Mouse (Mus musculus): ENCODE data around the gene Cenpa. TPM values are rescaled to one million over a fixed set of nuclear protein-coding genes. Genes with fewer than 3 reads are reported as not detected.
A peak's percentile ranks its signal among the peaks of the same experiment; 100 is the strongest.

Cenpa gene
- polyA plus RNA-seq, 1 experiment from 2014 or later, result 439 TPM

DNA sequence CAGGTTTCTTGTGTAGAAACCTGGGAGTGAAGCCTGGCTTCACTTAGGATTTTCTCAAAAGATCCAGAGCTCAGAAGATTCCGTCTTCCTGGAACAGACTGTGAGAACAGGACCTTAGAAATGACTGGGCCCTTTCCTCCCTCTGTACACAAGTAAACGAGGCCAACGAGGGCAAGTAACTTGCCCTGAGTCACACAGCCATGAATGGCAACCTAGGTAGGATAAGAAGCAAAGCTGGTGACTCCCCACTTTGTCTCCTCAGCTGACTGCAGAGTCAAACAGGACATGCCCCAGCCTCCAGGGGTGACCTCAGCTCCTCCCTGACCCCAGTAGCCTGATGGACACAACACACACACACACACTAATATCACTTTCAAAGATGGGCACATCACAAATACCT lies 41.2 kb upstream of the Cenpa start:
- WGBS, result 71% methylated on average over 3 of the region's 3 CpGs
- Histone ChIP-seq H3K27me3 (ENCODE audit: poor library complexity, severe bottlenecking) (peaks cover 53% of the 10 kb centered on the region), H3K27ac (no peak overlapping the region), H3K36me3 (replicated peaks) (no peaks in the 10 kb centered on the region), H3K9me3 (no peaks in the 10 kb centered on the region), H3K4me3 (no peak overlapping the region), H3K4me1 (peaks cover 22% of the 10 kb centered on the region)
- DNase-seq (ENCODE audit: extremely low spot score, low spot score), result no peak

- no peak overlapping the region for H3K4me3 ChIP-seq
- WGBS, result 88% methylated on average over 8 of the region's 8 CpGs
- DNase-seq (ENCODE audit: extremely low spot score, low spot score), result no peak
These were observed 40.1 kb upstream of the Cenpa start for GRCm38 (mm10) chr5:30626331-30627105.

DNA sequence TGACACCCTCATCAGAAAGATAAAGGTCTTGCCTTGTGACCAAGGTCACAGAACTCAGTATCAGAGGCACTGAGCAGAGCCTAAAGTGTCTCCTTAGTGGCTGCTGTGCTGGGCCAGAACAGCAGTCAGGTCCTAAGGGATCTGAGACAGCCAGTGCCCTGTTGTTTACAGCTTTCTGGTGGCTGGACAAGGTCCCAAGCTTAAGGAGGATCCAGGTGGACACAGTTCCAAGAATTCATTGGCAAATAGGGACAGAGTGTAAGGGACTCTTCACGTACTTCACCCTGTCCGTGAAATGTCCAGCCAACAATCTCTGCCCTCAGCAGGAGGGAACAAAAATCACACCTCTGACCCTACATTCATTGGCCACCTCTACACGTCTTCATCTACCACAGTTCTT lies 38.1 kb upstream of the Cenpa start:
- no peaks in the 10 kb centered on the region for H3K36me3 ChIP-seq (replicated peaks)
- no peaks in the 10 kb centered on the region for H3K9me3 ChIP-seq
- H3K27ac ChIP-seq, result no peak overlapping the region
- WGBS, result 81% methylated on average over 3 of the region's 3 CpGs
- H3K27me3 ChIP-seq (ENCODE audit: poor library complexity, severe bottlenecking), result peaks cover 28% of the 10 kb centered on the region
- no peak overlapping the region for H3K4me3 ChIP-seq
- peaks cover 5% of the 10 kb centered on the region; the same call in 1 of the 2 replicates for H3K4me1 ChIP-seq
- no peak for DNase-seq (ENCODE audit: extremely low spot score, low spot score)

More at GRCm38 (mm10) chr5:30626331-30627105, 40.1 kb upstream of the Cenpa start:
- Histone ChIP-seq H3K9me3 (no peaks in the 10 kb centered on the region), H3K4me1 (peaks cover 22% of the 10 kb centered on the region), H3K27me3 (ENCODE audit: poor library complexity, severe bottlenecking) (peaks cover 48% of the 10 kb centered on the region), H3K27ac (no peak overlapping the region), H3K36me3 (replicated peaks) (no peaks in the 10 kb centered on the region)

DNA sequence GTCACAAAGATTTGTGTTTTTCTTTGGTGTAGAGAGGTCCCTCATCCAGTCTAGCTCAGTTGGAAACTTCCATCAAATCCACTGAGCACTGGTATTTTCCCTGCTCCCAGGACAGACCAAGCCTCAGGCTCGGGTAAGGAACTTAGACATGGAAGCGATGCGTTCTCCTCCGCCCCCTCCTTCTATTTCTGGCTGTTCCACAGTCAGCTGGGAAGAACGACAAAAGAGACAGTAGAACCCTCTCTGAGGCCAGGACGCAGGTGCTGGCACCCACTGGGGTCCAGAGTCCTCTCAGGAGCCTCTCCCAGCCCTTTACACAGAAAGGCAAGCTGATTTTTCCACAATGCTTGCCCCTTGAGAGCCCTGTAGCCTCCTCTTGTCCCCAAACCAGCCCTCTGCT lies 36.2 kb upstream of the Cenpa start:
- H3K27me3 ChIP-seq (ENCODE audit: poor library complexity, severe bottlenecking), result peaks cover 9% of the 10 kb centered on the region
- no peaks in the 10 kb centered on the region for H3K9me3 ChIP-seq
- 85% methylated on average over 6 of the region's 6 CpGs for WGBS
- no peak overlapping the region for H3K27ac ChIP-seq
- no peaks in the 10 kb centered on the region for H3K4me1 ChIP-seq
- H3K36me3 ChIP-seq (replicated peaks), result no peaks in the 10 kb centered on the region
- H3K4me3 ChIP-seq, result no peak overlapping the region
- no peak for DNase-seq (ENCODE audit: extremely low spot score, low spot score)

GRCm38 (mm10) chr5:30632134-30632533 lies 34.4 kb upstream of the Cenpa start:
- 70% methylated on average over 1 of the region's 1 CpGs for WGBS
- no peaks in the 10 kb centered on the region for H3K4me1 ChIP-seq
- H3K27me3 ChIP-seq (ENCODE audit: poor library complexity, severe bottlenecking), result 0 out of 2 replicates have a peak, but pooled peaks cover 7% of the 10 kb centered on the region
- H3K9me3 ChIP-seq, result no peaks in the 10 kb centered on the region
- no peak for DNase-seq (ENCODE audit: extremely low spot score, low spot score)
- H3K27ac ChIP-seq, result no peak overlapping the region
- H3K4me3 ChIP-seq, result no peak overlapping the region
- H3K36me3 ChIP-seq (replicated peaks), result no peaks in the 10 kb centered on the region

DNA sequence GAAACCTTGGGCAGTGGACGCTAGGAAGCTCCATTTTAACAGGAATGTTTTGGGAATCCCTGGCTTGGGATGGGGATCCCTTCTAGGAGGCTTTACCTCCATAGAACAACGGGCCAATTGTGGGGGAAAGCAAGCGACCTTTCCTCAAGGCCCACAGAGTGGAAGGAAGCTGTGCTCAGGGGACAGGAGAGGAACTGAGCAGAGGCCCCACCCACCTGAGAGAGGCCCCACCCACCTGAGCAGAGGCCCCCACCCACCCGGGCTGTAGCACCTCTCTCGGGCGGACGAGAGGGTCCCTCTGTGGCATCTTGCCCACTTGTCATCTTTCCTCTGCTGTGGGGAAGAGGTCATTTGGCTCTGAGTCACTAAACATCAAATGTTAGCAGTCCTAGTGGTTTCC lies 29.6 kb upstream of the Cenpa start:
- WGBS, result 62% methylated on average over 7 of the region's 7 CpGs
- DNase-seq (ENCODE audit: extremely low spot score, low spot score), result no peak
- no peaks in the 10 kb centered on the region for H3K36me3 ChIP-seq (replicated peaks)

GRCm38 (mm10) chr5:30638041-30638440 lies 28.5 kb upstream of the Cenpa start:
- no peaks in the 10 kb centered on the region for H3K36me3 ChIP-seq (replicated peaks)
- H3K27ac ChIP-seq, result no peak overlapping the region
- H3K4me3 ChIP-seq, result no peak overlapping the region
- no peaks in the 10 kb centered on the region for H3K4me1 ChIP-seq
- H3K27me3 ChIP-seq (ENCODE audit: poor library complexity, severe bottlenecking), result no peaks in the 10 kb centered on the region
- H3K9me3 ChIP-seq, result no peaks in the 10 kb centered on the region
- 4% methylated on average over 6 of the region's 6 CpGs for WGBS
- peak; percentile 72 for DNase-seq (ENCODE audit: extremely low spot score, low spot score)

More for the DNA sequence above, 29.6 kb upstream of the Cenpa start:
- no peak overlapping the region for H3K27ac ChIP-seq
- no peaks in the 10 kb centered on the region for H3K27me3 ChIP-seq (ENCODE audit: poor library complexity, severe bottlenecking)
- no peaks in the 10 kb centered on the region for H3K9me3 ChIP-seq
- H3K4me3 ChIP-seq, result no peak overlapping the region
- no peaks in the 10 kb centered on the region for H3K4me1 ChIP-seq

DNA sequence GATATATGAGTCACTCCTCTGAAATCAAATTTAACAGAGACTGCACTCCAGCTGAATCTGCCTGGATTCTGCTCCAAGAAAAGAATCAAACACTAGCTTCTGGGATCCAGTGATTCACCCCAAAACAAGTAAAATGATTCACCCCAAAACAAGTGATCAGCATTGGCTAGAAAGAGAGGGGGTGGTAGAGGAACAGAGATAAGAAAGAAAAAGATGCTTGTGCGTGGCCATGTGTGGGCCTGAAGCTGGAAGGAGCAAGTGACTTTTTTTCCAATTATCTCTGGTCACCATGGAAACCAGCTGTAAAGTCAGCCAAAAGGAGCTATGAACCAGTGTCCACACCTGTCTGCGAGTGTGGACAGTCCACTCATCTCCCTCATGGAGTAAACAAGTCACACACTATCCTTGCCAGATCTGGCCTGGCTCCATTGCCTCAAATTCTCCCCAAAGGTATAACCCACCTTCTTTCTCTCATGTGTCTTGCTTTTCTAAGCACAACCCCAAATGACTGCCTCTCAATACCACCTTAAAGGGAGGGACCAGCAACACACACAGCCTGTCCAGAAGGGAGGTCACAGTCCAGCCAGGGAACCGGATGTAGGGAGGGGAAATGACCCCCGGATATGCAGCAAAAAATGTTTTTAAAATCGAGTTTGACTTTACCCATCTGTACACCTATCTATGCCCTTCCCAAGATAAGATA lies 22.9 kb upstream of the Cenpa start:
- Histone ChIP-seq H3K27me3 (ENCODE audit: poor library complexity, severe bottlenecking) (no peaks in the 10 kb centered on the region), H3K9me3 (no peaks in the 10 kb centered on the region), H3K4me3 (no peak overlapping the region), H3K27ac (no peak overlapping the region), H3K4me1 (peaks cover 14% of the 10 kb centered on the region), H3K36me3 (replicated peaks) (no peaks in the 10 kb centered on the region)
- DNase-seq (ENCODE audit: extremely low spot score, low spot score), result no peak
- 79% methylated on average over 5 of the region's 5 CpGs for WGBS

GRCm38 (mm10) chr5:30646036-30646435 lies 20.5 kb upstream of the Cenpa start:
- H3K36me3 ChIP-seq (replicated peaks), result no peaks in the 10 kb centered on the region
- no peak overlapping the region for H3K27ac ChIP-seq
- peaks cover 22% of the 10 kb centered on the region for H3K4me1 ChIP-seq
- no peak overlapping the region for H3K4me3 ChIP-seq
- no peaks in the 10 kb centered on the region for H3K9me3 ChIP-seq
- H3K27me3 ChIP-seq (ENCODE audit: poor library complexity, severe bottlenecking), result no peaks in the 10 kb centered on the region
- 84% methylated on average over 2 of the region's 2 CpGs for WGBS
- no peak for DNase-seq (ENCODE audit: extremely low spot score, low spot score)

- no peaks in the 10 kb centered on the region for H3K9me3 ChIP-seq
- no peaks in the 10 kb centered on the region; the same call in 1 of the 2 replicates for H3K36me3 ChIP-seq (replicated peaks)
- DNase-seq (ENCODE audit: extremely low spot score, low spot score), result no peak
- no peaks in the 10 kb centered on the region for H3K27me3 ChIP-seq (ENCODE audit: poor library complexity, severe bottlenecking)
- WGBS, result 20% methylated on average over 9 of the region's 9 CpGs
- H3K4me1 ChIP-seq, result peaks cover 22% of the 10 kb centered on the region
- H3K4me3 ChIP-seq, result peak overlapping the region; percentile 92
- peak overlapping the region; percentile 84 for H3K27ac ChIP-seq
These were observed 19.2 kb upstream of the Cenpa start for GRCm38 (mm10) chr5:30647396-30647795.

DNA sequence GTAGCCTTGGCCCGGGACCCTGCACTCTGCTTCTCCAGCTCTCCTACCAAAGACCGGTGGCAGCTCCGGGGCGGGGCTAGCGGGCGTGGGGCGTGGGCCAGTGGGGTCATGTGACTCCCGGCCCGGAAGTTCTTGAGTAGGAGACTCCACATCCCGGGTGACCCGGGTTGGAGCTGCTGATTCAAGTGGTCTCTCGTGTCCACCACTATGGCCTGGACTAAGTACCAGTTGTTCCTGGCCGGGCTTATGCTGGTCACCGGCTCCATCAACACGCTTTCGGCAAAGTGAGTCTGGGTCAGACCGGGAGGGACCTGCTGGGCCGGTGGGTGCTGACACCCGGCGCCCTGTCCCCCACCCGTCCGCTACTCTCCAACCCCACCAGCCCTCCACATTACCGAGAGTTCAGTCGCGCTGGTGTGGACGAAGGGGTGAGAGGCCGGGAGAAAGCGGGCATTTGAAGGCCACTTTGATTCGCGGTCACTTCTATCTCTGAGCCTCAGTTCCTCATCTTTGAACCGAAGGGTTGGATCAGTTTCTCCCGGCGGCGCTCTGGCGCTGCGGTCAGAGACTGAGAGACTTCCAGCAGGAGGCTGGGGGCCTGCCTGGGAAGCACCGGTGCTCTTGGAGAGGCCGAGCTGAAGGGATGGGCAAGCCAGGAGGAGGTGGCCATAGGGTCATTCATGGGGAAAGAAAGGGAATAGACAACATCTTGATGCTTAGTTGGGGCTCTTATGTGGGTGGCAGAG lies 18.6 kb upstream of the Cenpa start, which contains the start of gene Slc35f6:
TSS of gene Slc35f6 (plus strand) at position 119 of the 746 bp plus-strand sequence.
- peak within 1 kb of the TSS; percentile 92 for H3K4me3 ChIP-seq

DNA sequence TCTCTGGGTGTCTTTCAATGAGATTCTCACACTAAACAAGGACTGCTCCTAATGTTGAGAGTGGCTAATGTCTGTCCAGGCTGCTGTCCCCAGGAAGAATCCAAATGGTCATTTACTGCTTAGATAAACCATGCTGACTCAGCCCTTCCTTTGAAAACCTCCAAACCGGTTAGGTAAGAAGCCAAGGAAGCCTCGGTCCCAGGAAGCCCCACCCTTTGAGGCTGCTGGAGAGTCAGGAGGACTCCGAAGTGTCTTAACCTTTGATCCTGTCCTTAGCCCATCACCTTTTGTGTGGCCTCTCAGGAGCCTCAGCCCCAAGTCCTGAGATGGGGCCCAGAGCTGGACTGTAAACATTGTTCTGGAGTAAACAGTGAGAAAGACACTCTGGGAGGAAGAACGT lies 17.0 kb upstream of the Cenpa start:
- Histone ChIP-seq H3K4me1 (peaks cover 22% of the 10 kb centered on the region), H3K4me3 (no peak overlapping the region), H3K36me3 (replicated peaks) (peaks cover 6% of the 10 kb centered on the region; the same call in 1 of the 2 replicates), H3K9me3 (no peaks in the 10 kb centered on the region), H3K27ac (no peak overlapping the region), H3K27me3 (ENCODE audit: poor library complexity, severe bottlenecking) (no peaks in the 10 kb centered on the region)
- no peak for DNase-seq (ENCODE audit: extremely low spot score, low spot score)
- 85% methylated on average over 4 of the region's 4 CpGs for WGBS

More for the DNA sequence above, 18.6 kb upstream of the Cenpa start, which contains the start of gene Slc35f6:
- H3K4me1 ChIP-seq, result peaks cover 22% of the 10 kb centered on the region
- DNase-seq (ENCODE audit: extremely low spot score, low spot score), result peak; percentile 90
- under 1% methylated on average over 38 of the region's 38 CpGs for WGBS
- H3K9me3 ChIP-seq, result no peaks in the 10 kb centered on the region
- H3K36me3 ChIP-seq (replicated peaks), result peaks cover 5% of the 10 kb centered on the region; the same call in 1 of the 2 replicates
- peak within 1 kb of the TSS; percentile 84 for H3K27ac ChIP-seq
- no peaks in the 10 kb centered on the region for H3K27me3 ChIP-seq (ENCODE audit: poor library complexity, severe bottlenecking)

Data from forebrain, embryonic 10.5 days (tissue).